Mouse (Mus musculus) kidney, adult 11 months (tissue): ENCODE measurements around the gene Ndufs2.

ENCODE experiments used
- DNase-seq: peaks from one replicate; pipeline ENCODE4 v3.0.0; 2022

The Ndufs2 gene

GRCm38 (mm10) chr1:171193911-171194830 lies 57.0 kb downstream of the Ndufs2 start:
- no peak for DNase-seq

GRCm38 (mm10) chr1:171193093-171193840 lies 57.9 kb downstream of the Ndufs2 start:
- no peak for DNase-seq

GRCm38 (mm10) chr1:171192283-171192682 lies 58.9 kb downstream of the Ndufs2 start:
- no peak for DNase-seq

- no peak for DNase-seq
Measured at GRCm38 (mm10) chr1:171190832-171191231, 60.4 kb downstream of the Ndufs2 start.

- no peak for DNase-seq
Measured at GRCm38 (mm10) chr1:171189476-171190114, 61.6 kb downstream of the Ndufs2 start.

- no peak for DNase-seq
Measured at GRCm38 (mm10) chr1:171189046-171189445, 62.1 kb downstream of the Ndufs2 start.

GRCm38 (mm10) chr1:171187851-171188700 lies 63.1 kb downstream of the Ndufs2 start:
- no peak for DNase-seq

GRCm38 (mm10) chr1:171185655-171186054 lies 65.5 kb downstream of the Ndufs2 start:
- no peak for DNase-seq
